Mouse (Mus musculus): ENCODE data around the gene Rdh12.
"Not testable (repeated sequence)": the region's sequence is repeated elsewhere in the genome, so short reads cannot be mapped to it uniquely, and the experiment has no call there.

The Rdh12 gene

GRCm38 (mm10) chr12:79208703-79209464 is at the start of gene Rdh12:
Gene Rdh12, plus strand, starts transcription at chr12:79208914.
- no peak for DNase-seq (ENCODE audit: low spot score)

- DNase-seq (ENCODE audit: low spot score), result no peak
Observed at GRCm38 (mm10) chr12:79162876-79163275, 45.8 kb upstream of the Rdh12 start.

- DNase-seq (ENCODE audit: low spot score), result no peak
Observed at GRCm38 (mm10) chr12:79169173-79169572, 39.5 kb upstream of the Rdh12 start.

GRCm38 (mm10) chr12:79170421-79170820 is 38.3 kb upstream of the Rdh12 start:
- DNase-seq (ENCODE audit: low spot score), result no peak

- DNase-seq (ENCODE audit: low spot score), result no peak
Observed at GRCm38 (mm10) chr12:79171269-79171995, 37.3 kb upstream of the Rdh12 start.

GRCm38 (mm10) chr12:79172019-79172941 is 36.4 kb upstream of the Rdh12 start, which contains the start of gene Vti1b:
Gene Vti1b, minus strand, starts transcription at chr12:79172667.
- peak; percentile 81 for DNase-seq (ENCODE audit: low spot score)

- no peak for DNase-seq (ENCODE audit: low spot score)
Observed at GRCm38 (mm10) chr12:79173721-79174120, 35.0 kb upstream of the Rdh12 start.

- no peak for DNase-seq (ENCODE audit: low spot score)
Observed at GRCm38 (mm10) chr12:79175998-79176397, 32.7 kb upstream of the Rdh12 start.

- not testable (repeated sequence) for DNase-seq (ENCODE audit: low spot score)
Observed at GRCm38 (mm10) chr12:79185160-79185559, 23.6 kb upstream of the Rdh12 start.

- DNase-seq (ENCODE audit: low spot score), result no peak
Observed at GRCm38 (mm10) chr12:79190931-79191673, 17.6 kb upstream of the Rdh12 start.

- DNase-seq (ENCODE audit: low spot score), result peak; percentile 56
Observed at GRCm38 (mm10) chr12:79191701-79192100, 17.0 kb upstream of the Rdh12 start.

GRCm38 (mm10) chr12:79192193-79192592 is 16.5 kb upstream of the Rdh12 start, which contains the start of gene Rdh11:
Gene Rdh11, minus strand, starts transcription at chr12:79192293.
- no peak for DNase-seq (ENCODE audit: low spot score)

GRCm38 (mm10) chr12:79193441-79193840 is 15.3 kb upstream of the Rdh12 start:
- DNase-seq (ENCODE audit: low spot score), result peak; percentile 55

- DNase-seq (ENCODE audit: low spot score), result no peak
Observed at GRCm38 (mm10) chr12:79197105-79197504, 11.6 kb upstream of the Rdh12 start.

GRCm38 (mm10) chr12:79201882-79202281 is 6.8 kb upstream of the Rdh12 start:
- no peak for DNase-seq (ENCODE audit: low spot score)

- DNase-seq (ENCODE audit: low spot score), result no peak
Observed at GRCm38 (mm10) chr12:79211447-79211846, 2.7 kb downstream of the Rdh12 start.

- no peak for DNase-seq (ENCODE audit: low spot score)
Observed at GRCm38 (mm10) chr12:79217511-79217910, 8.8 kb downstream of the Rdh12 start.

- DNase-seq (ENCODE audit: low spot score), result no peak
Observed at GRCm38 (mm10) chr12:79235485-79236080, 26.9 kb downstream of the Rdh12 start.

- DNase-seq (ENCODE audit: low spot score), result no peak
Observed at GRCm38 (mm10) chr12:79241985-79242384, 33.3 kb downstream of the Rdh12 start.

- no peak for DNase-seq (ENCODE audit: low spot score)
Observed at GRCm38 (mm10) chr12:79242921-79243320, 34.2 kb downstream of the Rdh12 start.

- no peak for DNase-seq (ENCODE audit: low spot score)
Observed at GRCm38 (mm10) chr12:79248110-79248509, 39.4 kb downstream of the Rdh12 start.

Measured in ovary, postnatal 14 days (tissue).